Mouse (Mus musculus) MN1 (cell line): ENCODE results near the gene Nxf1.
A peak's percentile ranks its signal among the peaks of the same experiment; 100 is the strongest.

Experiments
- DNase-seq: peaks from one replicate; pipeline ENCODE4 v3.0.0-alpha.2; 2016; ENCODE audit warnings: low spot score

The Nxf1 gene

GRCm38 (mm10) chr19:8770567-8771270 is 13.8 kb downstream of the Nxf1 start, which contains the start of gene Tmem223:
Gene Tmem223, plus strand, starts transcription at chr19:8770996.
- no peak for DNase-seq

GRCm38 (mm10) chr19:8772996-8773395 is 16.1 kb downstream of the Nxf1 start:
- no peak for DNase-seq

- no peak for DNase-seq
Measured at GRCm38 (mm10) chr19:8773409-8773808, 16.5 kb downstream of the Nxf1 start.

GRCm38 (mm10) chr19:8774086-8774835 is 17.4 kb downstream of the Nxf1 start, which contains the start of gene Tmem179b:
Gene Tmem179b, minus strand, starts transcription at chr19:8774467.
- peak; percentile 89 for DNase-seq

- DNase-seq = peak; percentile 14
Measured at GRCm38 (mm10) chr19:8774951-8775421, 18.1 kb downstream of the Nxf1 start.

GRCm38 (mm10) chr19:8786008-8786781 is 29.3 kb downstream of the Nxf1 start, which contains the start of gene Taf6l:
Gene Taf6l, minus strand, starts transcription at chr19:8786417.
- peak; percentile 91 for DNase-seq

- DNase-seq = peak; percentile 59
Measured at GRCm38 (mm10) chr19:8788521-8788920, 31.6 kb downstream of the Nxf1 start.

- no peak for DNase-seq
Measured at GRCm38 (mm10) chr19:8789171-8789570, 32.3 kb downstream of the Nxf1 start.

- no peak for DNase-seq
Measured at GRCm38 (mm10) chr19:8790171-8790570, 33.3 kb downstream of the Nxf1 start.

GRCm38 (mm10) chr19:8798264-8798946 is 41.5 kb downstream of the Nxf1 start, which contains the start of gene Polr2g:
Gene Polr2g, minus strand, starts transcription at chr19:8798577.
- DNase-seq = peak; percentile 85

- DNase-seq = no peak
Measured at GRCm38 (mm10) chr19:8798947-8799315, 42.1 kb downstream of the Nxf1 start.

GRCm38 (mm10) chr19:8802130-8802821 is 45.4 kb downstream of the Nxf1 start, which contains the start of gene Zbtb3:
Gene Zbtb3, plus strand, starts transcription at chr19:8802555.
- peak; percentile 95 for DNase-seq

- DNase-seq = no peak
Measured at GRCm38 (mm10) chr19:8803204-8803780, 46.4 kb downstream of the Nxf1 start.

GRCm38 (mm10) chr19:8803879-8804660 is 47.2 kb downstream of the Nxf1 start:
- no peak for DNase-seq

GRCm38 (mm10) chr19:8806810-8807209 is 49.9 kb downstream of the Nxf1 start:
- no peak for DNase-seq

- peak; percentile 35 for DNase-seq
Measured at GRCm38 (mm10) chr19:8815812-8816211, 58.9 kb downstream of the Nxf1 start.

GRCm38 (mm10) chr19:8817001-8817400 is 60.1 kb downstream of the Nxf1 start:
- no peak for DNase-seq

GRCm38 (mm10) chr19:8818301-8818798 is 61.5 kb downstream of the Nxf1 start:
- no peak for DNase-seq

GRCm38 (mm10) chr19:8818801-8819595 is 62.1 kb downstream of the Nxf1 start, which contains the start of gene Ttc9c:
Gene Ttc9c, minus strand, starts transcription at chr19:8819333.
- peak; percentile 97 for DNase-seq
